Mouse (Mus musculus) embryonic stem cell, embryonic (primary cell): ENCODE measurements around the gene Samd13.

Experiments
- CTCF ChIA-PET, 4 experiments: fragments of 300-600 bp in 2 of 4; fragments of 350-600 bp in 2 of 4; sonication (Branson Sonifier 250); formaldehyde crosslinking; loops; one replicate each; lab custom pipeline; 2022; ENCODE audit warnings: inconsistent platforms in 2 of 4; lab: Charles Lee
- POLR2A ChIA-PET, 4 experiments: fragments of 300-600 bp in 2 of 4; fragments of 350-600 bp in 2 of 4; sonication (Branson Sonifier 250); formaldehyde crosslinking; loops; one replicate each; lab custom pipeline; 2022; ENCODE audit warnings: antibody characterized with exemption in 4 of 4, inconsistent platforms in 1 of 4; lab: Charles Lee

Gene Samd13

GRCm38 (mm10) chr3:146598411-146598810 lies 87.0 kb downstream of the Samd13 start:
- ChIA-PET POLR2A (no interaction called here), CTCF (interaction anchor here in 1 of 4 experiments (0.8 kb wide), 1 partner anchor 9 kb away, joined by 7 read pairs; no protein-coding TSS in a partner anchor)

- POLR2A ChIA-PET, result no interaction called here
- CTCF ChIA-PET, result no interaction called here
Observed at GRCm38 (mm10) chr3:146596864-146597263, 88.5 kb downstream of the Samd13 start.

GRCm38 (mm10) chr3:146596387-146596786 lies 89.0 kb downstream of the Samd13 start:
- ChIA-PET POLR2A (no interaction called here), CTCF (no interaction called here)

- ChIA-PET CTCF (no interaction called here), POLR2A (no interaction called here)
Observed at GRCm38 (mm10) chr3:146595440-146595839, 90.0 kb downstream of the Samd13 start.
